Mouse (Mus musculus) forebrain, embryonic 16.5 days (tissue): ENCODE data around the gene Stk10. TPM values are rescaled to one million over a fixed set of nuclear protein-coding genes. Genes with fewer than 3 reads are reported as not detected.

ENCODE experiments used
- ATAC-seq: fragments of 200-750 bp; cut with Nextera tagmentation; 2 replicates; pipeline ENCODE4 v1.8.0; 2017; ENCODE audit warnings: mild to moderate bottlenecking, moderate library complexity
- H3K27ac ChIP-seq: fragments of 300-500 bp; sonication (generic); 2 replicates; pipeline ENCODE4 v1.5.1; 2014; ENCODE audit warnings: low read length, control low read depth
- H3K27me3 ChIP-seq: fragments of 300-500 bp; sonication (generic); replicated peaks from 2 replicates; pipeline ENCODE4 v1.6.1; 2014; ENCODE audit warnings: low read length; ENCODE audit not compliant: control insufficient read depth, insufficient read depth
- H3K36me3 ChIP-seq: fragments of 300-500 bp; sonication (generic); 2 replicates; pipeline ENCODE4 v1.6.1; 2014; ENCODE audit not compliant: control insufficient read depth, insufficient read depth
- H3K4me1 ChIP-seq: fragments of 300-500 bp; sonication (generic); replicated peaks from 2 replicates; pipeline ENCODE4 v1.6.1; 2014; ENCODE audit warnings: low read length; ENCODE audit not compliant: control insufficient read depth, insufficient read depth
- H3K4me2 ChIP-seq: fragments of 300-500 bp; sonication (generic); 2 replicates; pipeline ENCODE4 v1.6.1; 2014; ENCODE audit warnings: mild to moderate bottlenecking, low read length, control low read depth
- H3K4me3 ChIP-seq: fragments of 300-500 bp; sonication (generic); replicated peaks from 2 replicates; pipeline ENCODE4 v1.5.1; 2014; ENCODE audit warnings: mild to moderate bottlenecking, low read length, control low read depth
- H3K9ac ChIP-seq: fragments of 300-500 bp; sonication (generic); replicated peaks from 2 replicates; pipeline ENCODE4 v1.6.1; 2014; ENCODE audit warnings: low read depth, low read length, control low read depth
- H3K9me3 ChIP-seq: fragments of 300-500 bp; sonication (generic); 2 replicates; pipeline ENCODE4 v1.6.1; 2016; ENCODE audit warnings: low read length; ENCODE audit not compliant: control insufficient read depth
- whole genome bisulfite sequencing: fragments of 180-500 bp; shearing (Covaris S2); extraction: QIAGEN DNeasy Blood & Tissue Kit; methylation state at CpG from one replicate; pipeline ENCODE4 v1.1.7; 2014; 5-methylcytosine and 5-hydroxymethylcytosine counted together
- polyA plus RNA-seq: library from polyadenylated mRNA; unstranded; fragments of >200 nt; fragmentation: Nextera tagmentation; extraction: Ambion mirVana; gene quantifications from 2 replicates; pipeline ENCODE4 v1.2.1, GENCODE M21; 2015

The Stk10 gene
- polyA plus RNA-seq, 1 experiment from 2014 or later: 2.8 TPM

GRCm38 (mm10) chr11:32651723-32652122 lies 118.6 kb downstream of the Stk10 start:
- no peaks in the 10 kb centered on the region for H3K36me3 ChIP-seq
- H3K27me3 ChIP-seq: no peaks in the 10 kb centered on the region
- H3K27ac ChIP-seq: no peak overlapping the region
- H3K4me2 ChIP-seq: no peak overlapping the region
- 91% methylated on average over 1 of the region's 1 CpGs for WGBS
- H3K9me3 ChIP-seq: no peaks in the 10 kb centered on the region
- peaks cover 3% of the 10 kb centered on the region; the same call in 1 of the 2 replicates for H3K4me1 ChIP-seq
- no peak overlapping the region for H3K9ac ChIP-seq
- ATAC-seq: no peak
- H3K4me3 ChIP-seq: no peak overlapping the region

GRCm38 (mm10) chr11:32662082-32662656 lies 129.1 kb downstream of the Stk10 start:
- Histone ChIP-seq H3K9ac (no peak overlapping the region), H3K4me3 (no peak overlapping the region), H3K27ac (no peak overlapping the region), H3K27me3 (no peaks in the 10 kb centered on the region), H3K4me1 (peaks cover 2% of the 10 kb centered on the region; the same call in 1 of the 2 replicates), H3K36me3 (no peaks in the 10 kb centered on the region), H3K9me3 (no peaks in the 10 kb centered on the region), H3K4me2 (no peak overlapping the region)
- ATAC-seq: no peak
- WGBS: 94% methylated on average over 1 of the region's 1 CpGs

DNA sequence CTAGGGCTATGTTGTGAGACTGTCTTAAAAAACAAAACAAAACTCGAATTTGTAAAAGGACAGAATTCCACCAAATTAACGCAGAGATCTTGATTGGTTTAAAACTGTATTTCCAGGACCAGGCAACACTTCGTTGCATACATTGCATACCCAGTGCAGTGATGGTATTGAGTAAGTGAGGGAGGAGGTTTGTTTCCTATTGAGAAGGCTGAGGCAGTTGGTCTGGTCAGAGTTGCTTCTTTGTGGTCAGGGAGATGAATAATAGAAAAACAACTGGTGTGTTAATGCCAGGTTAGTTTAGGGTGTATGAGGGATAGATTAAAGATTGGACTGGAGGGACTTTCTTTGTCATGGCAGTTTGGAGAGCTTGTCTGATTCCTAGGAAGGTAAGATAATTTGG lies 132.5 kb downstream of the Stk10 start:
- no peak for ATAC-seq
- Histone ChIP-seq H3K4me2 (no peak overlapping the region), H3K9me3 (no peaks in the 10 kb centered on the region), H3K9ac (no peak overlapping the region), H3K4me1 (peaks cover 2% of the 10 kb centered on the region; the same call in 1 of the 2 replicates), H3K36me3 (no peaks in the 10 kb centered on the region), H3K27ac (no peak overlapping the region), H3K27me3 (no peaks in the 10 kb centered on the region), H3K4me3 (no peak overlapping the region)
- WGBS: 92% methylated on average over 3 of the region's 3 CpGs

DNA sequence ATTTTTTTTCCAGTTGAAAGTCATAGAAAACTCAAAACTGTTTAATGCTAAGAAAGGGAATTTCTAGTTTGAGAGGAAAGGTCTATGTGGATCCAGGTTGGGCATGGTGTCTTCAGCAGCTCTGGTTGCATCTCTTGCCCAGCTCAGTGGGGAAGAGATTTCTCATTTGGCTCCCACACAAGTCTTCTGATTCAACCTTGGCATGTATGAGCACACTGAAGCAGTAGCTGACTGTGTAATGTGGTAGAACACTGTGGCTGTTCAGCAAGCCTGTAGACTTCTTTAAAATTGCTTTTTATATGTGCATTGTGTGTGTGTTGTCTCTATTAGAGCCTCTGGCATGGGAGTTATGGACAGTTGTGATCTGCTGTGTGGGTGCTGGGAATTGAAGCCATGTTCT lies 133.9 kb downstream of the Stk10 start:
- no peaks in the 10 kb centered on the region for H3K36me3 ChIP-seq
- no peak overlapping the region for H3K27ac ChIP-seq
- no peaks in the 10 kb centered on the region for H3K27me3 ChIP-seq
- no peak overlapping the region for H3K4me3 ChIP-seq
- H3K4me2 ChIP-seq: no peak overlapping the region
- H3K9me3 ChIP-seq: no peaks in the 10 kb centered on the region
- H3K4me1 ChIP-seq: peaks cover 2% of the 10 kb centered on the region; the same call in 1 of the 2 replicates
- ATAC-seq: no peak
- no peak overlapping the region for H3K9ac ChIP-seq

DNA sequence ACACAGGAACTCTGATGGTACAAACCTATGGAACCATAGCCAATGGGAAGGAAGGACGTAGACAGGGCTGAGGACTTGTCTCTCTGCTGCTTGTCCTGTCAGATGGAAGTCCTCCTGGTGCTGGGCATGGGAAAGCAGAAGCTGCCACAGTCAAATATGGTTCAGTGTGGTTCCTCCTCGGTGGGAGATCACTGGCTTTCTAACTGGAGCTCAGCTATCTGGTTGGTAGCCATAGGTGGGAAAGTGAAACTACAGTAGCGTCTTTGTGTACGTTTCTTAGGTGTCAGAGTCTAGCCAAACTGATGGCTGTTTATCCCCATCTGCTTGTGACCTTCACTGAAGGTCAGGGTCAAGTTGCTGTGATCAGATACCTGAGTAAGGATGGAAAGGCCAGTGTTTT lies 138.4 kb downstream of the Stk10 start:
- ATAC-seq: no peak
- no peak overlapping the region for H3K27ac ChIP-seq
- 97% methylated on average over 4 of the region's 4 CpGs for WGBS
- no peaks in the 10 kb centered on the region for H3K36me3 ChIP-seq
- H3K27me3 ChIP-seq: no peaks in the 10 kb centered on the region
- H3K9ac ChIP-seq: no peak overlapping the region
- H3K4me2 ChIP-seq: no peak overlapping the region
- no peaks in the 10 kb centered on the region for H3K9me3 ChIP-seq
- no peak overlapping the region for H3K4me3 ChIP-seq
- peaks cover 2% of the 10 kb centered on the region; the same call in 1 of the 2 replicates for H3K4me1 ChIP-seq

Other genes starting within 250 kb of the Stk10 start
- gene Hba-a1, start 249.8 kb upstream of the Stk10 start, polyA plus RNA-seq: 2,173 and 2,648 TPM in 2 replicates
- 3.3 and 4.1 TPM in 2 replicates for gene Hbq1b, start 246.3 kb upstream of the Stk10 start, polyA plus RNA-seq
- 5,488 and 6,869 TPM in 2 replicates for gene Hba-a2, start 236.8 kb upstream of the Stk10 start, polyA plus RNA-seq
- 1.3 and 1.9 TPM in 2 replicates for gene Hbq1a, start 233.2 kb upstream of the Stk10 start, polyA plus RNA-seq
- 16.2 and 22.4 TPM in 2 replicates for gene Sh3pxd2b, start 185.5 kb upstream of the Stk10 start, polyA plus RNA-seq
- gene Ubtd2, start 77.9 kb upstream of the Stk10 start, polyA plus RNA-seq: 60.2 and 72.1 TPM in 2 replicates
- not detected in 2 replicates for gene Efcab9, start 1.2 kb upstream of the Stk10 start, polyA plus RNA-seq
- 125 and 137 TPM in 2 replicates for gene Fbxw11, start 109.4 kb downstream of the Stk10 start, polyA plus RNA-seq